Mouse (Mus musculus): ENCODE measurements at regions not wholly inside any gene's neighbourhood (a gene's known extent, or its start where the extent isn't known, plus 50 kb on each side); places are given as distances from the start of the nearest gene placed in this dataset.

DNA sequence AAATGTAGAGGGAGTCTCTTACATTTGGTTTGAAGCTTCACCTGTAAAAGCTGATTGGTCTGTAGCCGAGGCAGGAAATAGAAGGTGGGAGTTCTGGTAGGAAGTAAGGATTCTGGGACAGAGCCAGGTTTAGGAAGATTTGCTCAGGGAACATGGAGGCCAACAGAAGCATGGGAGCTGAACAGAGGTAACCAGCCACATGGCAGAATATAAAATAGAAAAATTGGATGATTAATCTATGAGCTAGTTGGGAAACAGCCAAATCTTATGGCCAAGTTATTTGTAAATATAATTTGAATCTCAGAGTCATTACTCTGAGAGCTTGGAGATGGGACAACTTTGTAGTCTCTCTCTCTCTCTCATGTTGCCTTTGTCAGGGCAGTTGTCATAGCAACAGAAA lies 134.9 kb upstream of the Syt13 start:
- TF ChIP-seq CTCF (IDR thresholded peaks at IDR 0.05; ENCODE audit: borderline replicate concordance, control insufficient read depth, extremely low read depth, insufficient read depth, low read length, poor library complexity) (no peak), POLR2A (IDR thresholded peaks at IDR 0.05; ENCODE audit: control insufficient read depth, extremely low read depth, insufficient read depth, low read length, poor library complexity) (no peak)

All from thymus, adult 2 months (tissue).